Mouse (Mus musculus) kidney, embryonic 16.5 days (tissue): ENCODE measurements at regions not wholly inside any gene's neighbourhood (a gene's known extent, or its start where the extent isn't known, plus 50 kb on each side); places are given as distances from the start of the nearest gene placed in this dataset.

Source experiments
- ATAC-seq: fragments of 200-750 bp; cut with Nextera tagmentation; 2 replicates; pipeline ENCODE4 v1.8.0; 2017; ENCODE audit warnings: moderate TSS enrichment; ENCODE audit not compliant: low FRiP score, low TSS enrichment
- H3K27ac ChIP-seq: fragments of 300-500 bp; sonication (generic); 2 replicates; pipeline ENCODE4 v1.5.1; 2014; ENCODE audit warnings: low read length
- H3K27me3 ChIP-seq: fragments of 300-500 bp; sonication (generic); 2 replicates; pipeline ENCODE4 v1.6.1; 2014; ENCODE audit warnings: low read length, control low read depth, mixed read lengths; ENCODE audit not compliant: insufficient read depth
- H3K36me3 ChIP-seq: fragments of 300-500 bp; sonication (generic); 2 replicates; pipeline ENCODE4 v1.6.1; 2014; ENCODE audit warnings: low read length, control low read depth, mixed read lengths; ENCODE audit not compliant: insufficient read depth
- H3K4me1 ChIP-seq: fragments of 300-500 bp; sonication (generic); 2 replicates; pipeline ENCODE4 v1.6.1; 2014; ENCODE audit warnings: low read length, control low read depth, mixed read lengths; ENCODE audit not compliant: insufficient read depth
- H3K4me2 ChIP-seq: fragments of 300-500 bp; sonication (generic); replicated peaks from 2 replicates; pipeline ENCODE4 v1.6.1; 2014; ENCODE audit warnings: low read depth, low read length
- H3K4me3 ChIP-seq: fragments of 300-500 bp; sonication (generic); 2 replicates; pipeline ENCODE4 v1.5.1; 2014; ENCODE audit warnings: mild to moderate bottlenecking, low read length
- H3K9ac ChIP-seq: fragments of 300-500 bp; sonication (generic); replicated peaks from 2 replicates; pipeline ENCODE4 v1.6.1; 2014; ENCODE audit warnings: low read length
- H3K9me3 ChIP-seq: fragments of 300-500 bp; sonication (generic); 2 replicates; pipeline ENCODE4 v1.6.1; 2016; ENCODE audit warnings: low read length, control low read depth
- WGBS: fragments of 180-500 bp; shearing (Covaris S2); extraction: QIAGEN DNeasy Blood & Tissue Kit; methylation state at CpG from one replicate; pipeline ENCODE4 v1.1.7; 2014; 5-methylcytosine and 5-hydroxymethylcytosine counted together

GRCm38 (mm10) chr4:94082839-94083238 lies 473.5 kb upstream of the Gm10306 start:
- ATAC-seq: peak; percentile 61; the same call in 1 of the 2 replicates
- WGBS: 70% methylated on average over 3 of the region's 3 CpGs
- no peaks in the 10 kb centered on the region for H3K36me3 ChIP-seq
- no peak overlapping the region for H3K27ac ChIP-seq
- no peaks in the 10 kb centered on the region; the same call in 1 of the 2 replicates for H3K9me3 ChIP-seq
- no peaks in the 10 kb centered on the region for H3K4me1 ChIP-seq
- no peak overlapping the region for H3K4me3 ChIP-seq
- no peak overlapping the region for H3K9ac ChIP-seq
- H3K4me2 ChIP-seq: no peak overlapping the region
- no peaks in the 10 kb centered on the region for H3K27me3 ChIP-seq

GRCm38 (mm10) chr4:94094379-94094778 lies 462.0 kb upstream of the Gm10306 start:
- Histone ChIP-seq H3K27me3 (no peaks in the 10 kb centered on the region), H3K4me1 (peaks cover 7% of the 10 kb centered on the region; the same call in 1 of the 2 replicates), H3K4me2 (no peak overlapping the region), H3K4me3 (no peak overlapping the region), H3K27ac (no peak overlapping the region), H3K36me3 (no peaks in the 10 kb centered on the region), H3K9ac (no peak overlapping the region), H3K9me3 (no peaks in the 10 kb centered on the region)
- WGBS: 58% methylated on average over 5 of the region's 5 CpGs
- ATAC-seq: no peak

- H3K36me3 ChIP-seq: no peaks in the 10 kb centered on the region
- no peak overlapping the region for H3K4me2 ChIP-seq
- H3K4me3 ChIP-seq: no peak overlapping the region
- no peaks in the 10 kb centered on the region for H3K4me1 ChIP-seq
- no peaks in the 10 kb centered on the region for H3K9me3 ChIP-seq
- H3K27me3 ChIP-seq: no peaks in the 10 kb centered on the region
- no peak for ATAC-seq
- H3K9ac ChIP-seq: no peak overlapping the region
- 81% methylated on average over 4 of the region's 4 CpGs for WGBS
- no peak overlapping the region for H3K27ac ChIP-seq
Observed at GRCm38 (mm10) chr4:94106941-94107340, 449.4 kb upstream of the Gm10306 start.

- no peak for ATAC-seq
- Histone ChIP-seq H3K9ac (no peak overlapping the region), H3K36me3 (no peaks in the 10 kb centered on the region), H3K4me2 (no peak overlapping the region), H3K27ac (no peak overlapping the region), H3K27me3 (no peaks in the 10 kb centered on the region), H3K4me1 (no peaks in the 10 kb centered on the region), H3K9me3 (no peaks in the 10 kb centered on the region), H3K4me3 (no peak overlapping the region)
- WGBS: 83% methylated on average over 3 of the region's 3 CpGs
Observed at GRCm38 (mm10) chr4:94116881-94117280, 439.5 kb upstream of the Gm10306 start.

- Histone ChIP-seq H3K9me3 (no peaks in the 10 kb centered on the region), H3K36me3 (no peaks in the 10 kb centered on the region), H3K27ac (no peak overlapping the region), H3K9ac (no peak overlapping the region), H3K4me3 (no peak overlapping the region), H3K4me2 (no peak overlapping the region), H3K27me3 (no peaks in the 10 kb centered on the region), H3K4me1 (no peaks in the 10 kb centered on the region)
- 80% methylated on average over 14 of the region's 14 CpGs for WGBS
- no peak for ATAC-seq
Observed at GRCm38 (mm10) chr4:94124177-94124576, 432.2 kb upstream of the Gm10306 start.

GRCm38 (mm10) chr4:94137921-94138320 lies 418.4 kb upstream of the Gm10306 start:
- Histone ChIP-seq H3K4me1 (no peaks in the 10 kb centered on the region), H3K9ac (no peak overlapping the region), H3K4me3 (no peak overlapping the region), H3K27me3 (no peaks in the 10 kb centered on the region), H3K4me2 (no peak overlapping the region), H3K36me3 (no peaks in the 10 kb centered on the region), H3K27ac (no peak overlapping the region), H3K9me3 (no peaks in the 10 kb centered on the region)
- WGBS: 74% methylated on average over 2 of the region's 2 CpGs
- no peak for ATAC-seq

GRCm38 (mm10) chr4:94144901-94145801 lies 411.2 kb upstream of the Gm10306 start:
- H3K4me3 ChIP-seq: no peak overlapping the region
- H3K9me3 ChIP-seq: no peaks in the 10 kb centered on the region
- no peak overlapping the region for H3K4me2 ChIP-seq
- no peak overlapping the region for H3K27ac ChIP-seq
- no peak overlapping the region for H3K9ac ChIP-seq
- no peaks in the 10 kb centered on the region for H3K27me3 ChIP-seq
- no peaks in the 10 kb centered on the region for H3K36me3 ChIP-seq
- H3K4me1 ChIP-seq: 0 out of 2 replicates have a peak, but pooled peaks cover 3% of the 10 kb centered on the region
- 67% methylated on average over 7 of the region's 7 CpGs for WGBS
- no peak for ATAC-seq

GRCm38 (mm10) chr4:94147964-94148533 lies 408.3 kb upstream of the Gm10306 start:
- Histone ChIP-seq H3K9ac (no peak overlapping the region), H3K4me3 (no peak overlapping the region), H3K4me2 (no peak overlapping the region), H3K4me1 (0 out of 2 replicates have a peak, but pooled peaks cover 3% of the 10 kb centered on the region), H3K9me3 (no peaks in the 10 kb centered on the region), H3K27ac (no peak overlapping the region), H3K27me3 (no peaks in the 10 kb centered on the region), H3K36me3 (no peaks in the 10 kb centered on the region)
- ATAC-seq: no peak

- ATAC-seq: peak; percentile 65; the same call in 1 of the 2 replicates
- no peaks in the 10 kb centered on the region for H3K36me3 ChIP-seq
- H3K27ac ChIP-seq: no peak overlapping the region
- no peaks in the 10 kb centered on the region for H3K27me3 ChIP-seq
- H3K4me2 ChIP-seq: no peak overlapping the region
- H3K9me3 ChIP-seq: no peaks in the 10 kb centered on the region
- H3K9ac ChIP-seq: no peak overlapping the region
- 0 out of 2 replicates have a peak, but pooled peaks cover 3% of the 10 kb centered on the region for H3K4me1 ChIP-seq
- H3K4me3 ChIP-seq: no peak overlapping the region
- WGBS: 53% methylated on average over 3 of the region's 3 CpGs
Observed at GRCm38 (mm10) chr4:94149056-94149455, 407.3 kb upstream of the Gm10306 start.

GRCm38 (mm10) chr4:94160620-94161019 lies 395.7 kb upstream of the Gm10306 start:
- WGBS: 32% methylated on average over 2 of the region's 2 CpGs

More at GRCm38 (mm10) chr4:94160620-94161019, 395.7 kb upstream of the Gm10306 start:
- H3K27ac ChIP-seq: no peak overlapping the region
- no peaks in the 10 kb centered on the region for H3K9me3 ChIP-seq
- no peak overlapping the region for H3K9ac ChIP-seq
- H3K4me1 ChIP-seq: no peaks in the 10 kb centered on the region
- ATAC-seq: peak; percentile 19; the same call in 1 of the 2 replicates
- no peaks in the 10 kb centered on the region for H3K36me3 ChIP-seq
- H3K27me3 ChIP-seq: no peaks in the 10 kb centered on the region
- no peak overlapping the region for H3K4me3 ChIP-seq
- H3K4me2 ChIP-seq: no peak overlapping the region
